Mouse (Mus musculus): ENCODE measurements at regions not wholly inside any gene's neighbourhood (a gene's known extent, or its start where the extent isn't known, plus 50 kb on each side); places are given as distances from the start of the nearest gene placed in this dataset.

DNA sequence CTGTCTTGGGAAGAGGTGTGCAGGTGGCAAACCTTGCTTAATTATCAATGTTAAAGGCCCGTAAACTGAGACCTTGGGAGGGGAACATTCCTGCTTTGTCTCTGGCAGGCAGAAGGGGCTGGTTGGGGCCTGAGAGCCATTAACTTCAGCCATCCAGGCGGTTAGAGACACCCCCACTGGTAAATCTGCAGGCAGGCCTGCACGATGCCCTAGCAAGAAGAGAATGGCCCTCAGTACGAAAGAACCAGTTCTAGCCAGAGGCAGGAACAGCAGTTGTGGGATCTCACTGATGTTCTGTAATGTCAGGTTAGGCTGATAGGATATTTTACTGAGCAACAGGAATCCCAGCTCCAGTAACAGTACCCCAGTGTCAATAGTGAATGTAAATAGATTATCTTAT lies 70.5 kb downstream of the Apip start:
- DNase-seq (ENCODE audit: low spot score in 2 of 2), result no peak

DNA sequence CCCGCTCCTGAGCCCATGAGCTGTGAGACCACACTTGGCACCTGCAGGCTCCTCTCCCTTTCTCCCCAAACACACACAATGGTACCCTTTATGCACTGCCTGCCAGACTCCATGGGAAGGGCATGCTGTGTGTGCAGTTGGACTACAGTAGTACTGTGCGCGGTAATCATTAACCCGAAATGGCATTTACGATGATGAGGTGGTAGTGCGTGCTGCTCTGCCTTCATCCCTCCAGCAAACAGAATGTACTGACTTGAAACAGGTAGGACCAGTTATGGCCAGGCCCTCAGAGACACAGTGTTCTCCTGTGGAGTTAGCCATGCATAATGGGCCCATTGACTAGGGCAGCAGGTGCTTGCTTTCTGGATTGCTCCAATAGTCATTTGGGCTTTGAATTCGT lies 70.9 kb downstream of the Apip start:
- peak; percentile 35 to 63 for DNase-seq (ENCODE audit: low spot score in 2 of 2)

DNA sequence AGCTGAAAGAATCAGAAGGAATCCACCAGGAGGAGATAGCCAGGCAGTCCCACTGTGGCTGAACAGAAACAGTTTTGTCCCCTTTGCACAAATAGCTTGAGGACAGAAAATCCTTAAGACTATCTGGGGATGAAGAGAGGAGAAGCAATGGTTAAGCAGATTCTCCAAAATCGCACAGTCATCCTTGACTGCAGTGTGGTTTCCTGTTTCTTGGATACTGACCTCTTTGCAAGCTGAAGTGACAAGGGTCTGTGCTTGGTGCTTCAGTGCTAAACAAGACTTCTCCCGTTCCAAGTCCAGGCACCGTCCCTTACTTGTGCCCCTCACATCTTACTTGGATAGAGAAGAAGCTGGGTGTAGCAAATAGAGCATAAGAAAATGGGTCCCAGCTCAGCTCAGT lies 71.6 kb downstream of the Apip start:
- no peak for DNase-seq (ENCODE audit: low spot score in 2 of 2)

DNA sequence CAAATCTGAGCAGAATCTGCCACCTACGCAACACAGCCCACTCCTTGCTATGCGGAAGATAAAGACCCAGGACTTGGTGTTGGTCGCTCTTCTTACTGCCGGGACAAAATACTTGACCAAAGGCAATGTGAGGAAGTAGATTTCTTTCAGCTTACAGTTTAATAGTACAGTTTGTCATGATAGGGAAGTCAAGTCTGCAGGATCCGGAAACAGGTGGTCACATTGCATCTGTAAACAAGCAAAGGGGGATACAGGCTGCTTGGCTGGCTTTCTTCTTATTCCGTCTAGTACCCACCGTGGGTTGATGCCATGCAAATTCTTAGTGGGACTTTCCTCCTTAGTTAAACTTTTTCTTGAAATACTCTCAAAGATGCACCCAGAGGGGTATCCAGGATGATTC lies 72.7 kb downstream of the Apip start:
- no peak for DNase-seq (ENCODE audit: low spot score in 2 of 2)

DNA sequence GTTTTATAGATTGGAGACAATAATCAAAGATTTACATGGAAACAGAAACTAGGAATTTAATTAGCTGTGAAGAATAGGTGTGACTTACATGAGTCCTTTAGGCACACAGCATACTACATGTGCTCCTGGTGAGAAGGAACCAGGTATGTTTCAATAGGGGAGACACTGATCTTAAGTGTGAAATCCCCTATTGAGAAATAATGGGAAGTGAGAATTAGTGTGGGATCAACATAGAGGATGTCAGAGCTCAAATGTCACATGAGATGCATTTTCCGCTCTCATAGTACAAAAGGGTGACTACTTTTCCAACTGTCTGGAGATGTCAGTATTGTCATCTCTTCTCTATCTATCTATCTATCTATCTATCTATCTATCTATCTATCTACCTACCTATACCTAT lies 79.8 kb downstream of the Apip start:
- no peak for DNase-seq (ENCODE audit: low spot score in 2 of 2)

DNA sequence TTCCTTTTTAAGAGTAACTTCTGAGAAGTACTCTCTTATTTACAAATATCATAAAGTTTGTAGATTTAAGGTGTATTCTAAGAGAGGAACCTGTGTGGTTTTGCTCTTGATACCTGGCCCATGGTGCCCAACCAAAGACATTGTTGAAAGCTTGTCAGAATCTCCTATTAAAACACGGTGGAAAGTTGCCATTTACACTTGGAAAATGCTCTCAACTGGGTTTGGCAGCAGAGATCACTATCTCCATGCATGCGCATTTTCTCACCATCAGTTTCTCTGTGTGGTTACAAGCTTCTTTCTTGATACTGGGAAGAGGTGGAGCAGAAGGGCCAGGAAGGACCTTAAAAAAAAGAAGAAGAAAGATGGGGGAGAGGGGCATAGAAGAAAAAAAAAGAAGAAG lies 94.3 kb downstream of the Apip start:
- DNase-seq (ENCODE audit: low spot score in 2 of 2), result no peak

DNA sequence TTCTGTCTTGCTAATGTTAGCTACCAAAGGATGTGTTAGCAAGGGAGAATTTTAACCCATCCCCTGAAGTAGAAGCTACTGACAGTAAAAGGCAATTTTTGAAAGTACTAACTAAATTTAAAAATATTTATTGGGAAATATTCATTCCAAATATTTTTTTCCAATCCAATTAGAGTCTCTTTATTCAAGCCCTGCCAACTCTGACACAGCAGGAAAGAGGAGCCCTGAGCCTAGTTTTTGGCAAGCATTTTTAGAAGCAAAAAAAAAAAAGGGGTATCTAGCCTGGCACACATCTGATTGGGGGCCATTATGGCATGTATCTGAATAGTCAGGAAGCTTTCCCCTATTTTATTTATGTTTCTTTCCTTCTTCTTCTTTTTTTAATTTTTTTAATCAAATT lies 94.8 kb downstream of the Apip start:
- DNase-seq (ENCODE audit: low spot score in 2 of 2), result no peak

DNA sequence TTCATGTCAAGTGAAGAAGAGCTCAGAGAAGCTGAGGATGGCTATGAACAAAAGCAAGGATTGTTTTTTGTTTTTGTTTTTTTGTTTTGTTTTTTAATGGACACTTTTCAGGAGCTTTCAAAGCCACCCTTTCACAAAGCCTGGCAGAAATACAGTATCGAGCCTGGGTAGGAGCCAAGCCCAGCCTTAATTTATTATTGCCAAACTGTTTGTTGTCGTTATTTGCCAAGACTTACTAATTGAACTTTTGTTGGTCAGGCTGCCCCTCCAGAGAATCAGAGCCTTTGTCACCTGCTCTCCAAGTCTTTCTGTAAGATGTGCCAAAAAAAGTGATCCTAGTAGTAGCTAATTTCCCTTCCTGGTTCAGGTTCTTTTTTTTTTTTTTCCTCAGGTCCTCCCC lies 103.9 kb downstream of the Apip start:
- DNase-seq (ENCODE audit: low spot score in 2 of 2), result no peak

DNA sequence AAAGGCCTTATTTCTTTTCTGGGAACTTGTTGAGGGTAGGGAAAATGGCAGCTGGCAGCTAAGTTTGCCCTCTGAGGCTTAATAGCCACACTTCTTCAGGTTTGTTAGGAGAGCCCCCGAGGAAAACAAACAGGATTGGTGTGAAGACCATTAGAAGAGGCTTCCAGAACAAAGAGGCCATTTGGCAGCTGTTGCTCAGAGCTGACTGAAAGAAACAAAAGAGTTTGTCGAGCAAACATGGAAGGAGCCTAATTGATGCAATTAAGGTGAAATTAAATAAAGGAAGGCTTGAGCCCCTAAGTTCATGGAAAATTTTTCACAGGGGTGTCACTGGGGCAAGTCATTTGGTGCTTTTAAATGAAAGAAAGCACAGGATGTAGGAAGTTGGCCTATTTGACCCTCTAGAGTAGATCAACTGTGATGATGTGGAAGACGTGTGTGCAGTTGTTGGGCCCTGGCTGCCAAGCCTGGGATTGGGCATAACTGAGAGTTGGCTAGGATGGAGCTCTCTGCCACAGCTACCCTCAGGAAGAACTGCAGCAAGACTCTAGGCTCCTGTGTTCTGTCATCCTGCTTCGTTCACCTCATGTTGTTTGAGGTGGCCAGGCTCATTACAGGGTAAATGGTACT lies 106.9 kb downstream of the Apip start:
- no peak for DNase-seq (ENCODE audit: low spot score in 2 of 2)

DNA sequence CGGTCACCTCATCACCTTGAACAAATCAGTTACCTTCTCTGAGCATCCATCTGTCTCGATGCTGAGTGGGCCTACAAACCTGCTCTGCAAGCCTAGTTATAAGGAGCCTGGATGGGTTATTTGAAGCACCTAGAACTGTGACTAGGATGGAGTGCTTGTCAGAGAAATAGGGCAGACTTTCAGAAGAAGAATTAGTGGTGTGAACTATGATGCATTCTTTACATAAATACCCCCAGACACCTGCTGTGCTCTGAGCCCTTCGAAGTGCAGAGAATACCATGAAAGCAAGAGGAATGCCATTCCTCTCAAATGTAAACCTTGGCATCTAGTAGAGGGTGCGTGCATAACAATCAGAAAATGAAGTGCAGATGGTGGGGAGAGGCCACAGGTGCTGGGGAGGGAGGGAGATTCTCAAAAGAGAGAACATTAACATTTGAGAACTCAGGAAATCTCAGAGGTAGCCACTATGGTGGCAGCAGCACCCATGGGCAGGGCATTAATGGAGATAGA lies 113.3 kb downstream of the Apip start:
- DNase-seq (ENCODE audit: low spot score in 2 of 2), result no peak

DNA sequence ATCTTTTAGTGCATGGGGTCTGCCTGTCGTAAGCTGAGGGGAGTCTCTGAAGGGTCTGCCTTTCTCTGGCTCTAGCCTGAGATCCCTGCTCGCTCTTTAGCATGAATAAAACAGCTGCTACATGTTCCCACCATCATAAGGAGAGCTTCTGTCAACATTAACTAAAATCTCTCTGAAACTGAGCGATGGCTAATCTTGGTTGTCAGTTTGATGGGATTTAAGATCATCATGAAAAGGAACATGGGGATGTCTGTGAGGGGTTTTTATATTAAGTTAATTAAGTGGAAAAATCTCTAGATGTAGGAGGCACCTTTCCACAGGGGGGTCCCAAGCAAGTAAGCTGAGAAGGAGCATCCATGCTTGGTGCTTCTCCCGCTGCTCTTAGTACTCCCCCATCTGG lies 110.5 kb downstream of the Ehf start:
- DNase-seq (ENCODE audit: low spot score in 2 of 2), result no peak

DNA sequence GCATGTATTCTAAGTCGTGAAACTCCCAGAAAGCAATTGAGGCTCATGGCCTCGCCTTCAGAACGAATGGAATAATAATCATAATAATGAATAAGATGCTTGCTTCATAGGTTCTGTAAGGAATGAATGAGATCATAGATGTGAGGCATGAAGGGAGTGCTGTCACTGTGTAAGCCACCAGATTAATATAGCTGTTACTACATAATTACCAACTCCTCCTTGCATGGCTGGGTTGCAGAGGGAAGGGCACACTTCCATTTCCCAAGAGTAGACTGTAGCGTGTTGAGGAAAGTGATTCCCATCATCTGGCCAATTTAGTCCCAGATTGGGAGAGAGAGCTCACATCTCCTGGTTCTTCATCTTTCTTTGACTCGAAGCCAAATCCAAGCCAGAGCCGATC lies 102.8 kb downstream of the Ehf start:
- no peak for DNase-seq (ENCODE audit: low spot score in 2 of 2)

DNA sequence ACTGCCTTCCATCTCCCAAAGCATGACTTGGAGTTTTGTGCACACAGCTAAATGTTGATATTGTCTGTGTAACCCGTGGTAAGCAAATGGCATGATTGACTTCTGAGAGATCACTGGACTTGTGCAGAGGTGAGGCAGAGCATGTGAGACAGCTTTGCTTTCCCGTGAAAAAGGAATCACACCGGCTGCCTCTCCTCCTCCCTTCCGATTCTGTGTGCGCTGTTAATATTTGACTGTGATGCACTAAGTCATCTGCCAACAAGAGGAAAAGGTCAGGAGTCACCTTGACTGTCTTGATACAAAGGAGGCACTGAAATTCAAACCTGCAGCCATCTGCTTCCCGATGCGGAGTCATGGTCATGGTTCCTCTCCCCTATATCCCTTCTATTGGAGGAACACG lies 98.0 kb downstream of the Ehf start:
- DNase-seq (ENCODE audit: low spot score in 2 of 2), result no peak

DNA sequence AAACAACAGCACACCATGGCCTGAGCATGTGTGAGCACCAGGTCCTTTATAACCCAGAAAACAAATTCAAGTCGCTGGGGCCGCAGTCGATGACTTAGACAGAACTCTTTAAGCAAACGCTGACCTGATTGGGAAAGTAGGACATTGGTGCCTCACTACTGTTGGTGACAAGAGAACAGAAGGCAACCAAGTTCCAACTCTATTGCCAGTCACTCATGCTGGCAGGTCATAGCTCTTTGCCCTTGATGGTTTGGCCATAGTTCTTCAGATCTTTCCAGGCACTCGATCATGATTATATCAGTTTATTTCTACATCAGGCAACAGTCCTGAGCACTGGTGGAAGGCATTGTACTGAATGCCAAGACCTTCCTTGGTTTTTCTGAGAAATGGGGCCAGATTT lies 94.7 kb downstream of the Ehf start:
- no peak for DNase-seq (ENCODE audit: low spot score in 2 of 2)

DNA sequence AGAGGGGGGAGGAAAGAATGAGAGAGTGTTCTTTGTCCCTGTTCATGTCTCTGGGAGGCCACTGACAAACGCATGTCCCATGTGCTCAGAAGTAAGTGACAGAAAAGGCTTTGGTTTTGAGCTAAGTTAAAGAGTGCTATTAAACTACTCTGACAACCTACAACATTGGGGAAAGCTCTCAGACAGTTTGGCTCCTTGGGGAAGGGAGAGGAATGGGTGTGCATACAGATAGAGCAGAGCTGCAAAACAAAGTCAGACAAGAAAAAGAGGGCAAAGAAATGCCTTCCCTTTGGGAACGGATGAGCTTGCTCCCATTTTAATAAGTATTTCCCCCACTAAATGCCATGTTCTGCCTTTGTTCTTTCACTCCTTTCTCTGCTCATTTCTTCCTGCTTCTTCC lies 94.0 kb downstream of the Ehf start:
- no peak for DNase-seq (ENCODE audit: low spot score in 2 of 2)

DNA sequence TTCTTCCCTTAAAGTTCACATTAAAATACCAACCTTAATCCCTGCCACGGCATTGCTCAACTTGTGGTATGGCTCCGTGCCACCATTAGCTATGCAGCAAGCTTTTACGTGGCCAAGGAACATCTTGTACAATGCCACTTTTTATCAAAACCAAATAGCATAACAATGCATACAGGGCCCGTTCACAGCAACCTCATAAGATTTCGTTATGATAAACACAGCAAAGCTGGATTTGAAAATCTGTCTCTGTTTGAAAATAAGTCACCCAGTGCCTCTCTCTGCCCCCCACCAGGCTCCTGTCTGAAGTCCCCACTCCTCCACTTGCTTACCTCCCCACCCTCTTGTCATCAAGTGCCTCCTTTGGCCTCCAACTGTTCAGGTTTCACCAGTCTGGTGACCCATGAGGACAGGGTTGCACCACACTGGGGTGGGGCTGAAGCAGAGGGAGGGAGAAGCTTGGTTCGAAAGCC lies 93.5 kb downstream of the Ehf start:
- peak; percentile 16 to 39 for DNase-seq (ENCODE audit: low spot score in 2 of 2)

DNA sequence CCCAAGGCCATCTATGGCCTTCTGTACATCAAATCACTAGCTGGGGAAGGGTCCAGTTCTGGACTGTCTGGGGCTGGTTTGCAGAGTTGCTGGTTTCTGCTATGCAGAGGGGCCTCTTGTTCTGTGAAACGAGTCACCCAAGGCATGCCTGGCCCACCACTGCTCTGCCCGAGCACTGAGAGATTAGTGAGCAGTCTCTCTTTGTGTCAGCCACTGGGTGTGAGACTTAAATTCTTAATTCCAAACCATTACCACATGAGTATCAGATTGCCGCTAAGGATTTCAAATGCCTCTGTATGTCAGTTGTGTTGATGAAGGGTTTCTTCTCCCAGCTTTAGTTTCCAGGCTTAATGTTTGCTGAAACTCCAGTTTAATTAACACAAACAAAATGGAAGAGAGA lies 91.9 kb downstream of the Ehf start:
- DNase-seq (ENCODE audit: low spot score in 2 of 2), result no peak

All from urinary bladder, adult 18-20 months (tissue).